Mouse (Mus musculus) lung, postnatal 0 days (tissue): ENCODE data around the gene Pde4d.

Experiments used
- CTCF ChIP-seq: IDR thresholded peaks from 2 replicates; pipeline ENCODE4 v1.5.1; 2016; ENCODE audit warnings: antibody characterized with exemption, mild to moderate bottlenecking
- EP300 ChIP-seq: IDR thresholded peaks from 2 replicates; pipeline ENCODE4 v1.6.1; 2016; ENCODE audit warnings: antibody characterized with exemption, mild to moderate bottlenecking, control low read depth

- TF ChIP-seq CTCF (no peak), EP300 (no peak)
Measured at GRCm38 (mm10) chr13:108449116-108450097, at the start of gene Pde4d.
